Mouse (Mus musculus) adrenal gland, postnatal 36 days (tissue): ENCODE data around the gene Rexo1. TPM values are rescaled to one million over a fixed set of nuclear protein-coding genes. Genes with fewer than 3 reads are reported as not detected.
A peak's percentile ranks its signal among the peaks of the same experiment; 100 is the strongest.

Experiments
- DNase-seq, 2 experiments: peaks; one replicate each; pipeline ENCODE4 v3.0.0; 2021; ENCODE audit warnings: mixed read lengths in 1 of 2
- total RNA-seq, 2 experiments: library from RNA; stranded (reverse); gene quantifications; 2 replicates each; pipeline ENCODE4 v1.2.3; 2021

Rexo1 gene
- total RNA-seq, 2 experiments from 2014 or later, result 28.3 to 42.9 TPM

DNA sequence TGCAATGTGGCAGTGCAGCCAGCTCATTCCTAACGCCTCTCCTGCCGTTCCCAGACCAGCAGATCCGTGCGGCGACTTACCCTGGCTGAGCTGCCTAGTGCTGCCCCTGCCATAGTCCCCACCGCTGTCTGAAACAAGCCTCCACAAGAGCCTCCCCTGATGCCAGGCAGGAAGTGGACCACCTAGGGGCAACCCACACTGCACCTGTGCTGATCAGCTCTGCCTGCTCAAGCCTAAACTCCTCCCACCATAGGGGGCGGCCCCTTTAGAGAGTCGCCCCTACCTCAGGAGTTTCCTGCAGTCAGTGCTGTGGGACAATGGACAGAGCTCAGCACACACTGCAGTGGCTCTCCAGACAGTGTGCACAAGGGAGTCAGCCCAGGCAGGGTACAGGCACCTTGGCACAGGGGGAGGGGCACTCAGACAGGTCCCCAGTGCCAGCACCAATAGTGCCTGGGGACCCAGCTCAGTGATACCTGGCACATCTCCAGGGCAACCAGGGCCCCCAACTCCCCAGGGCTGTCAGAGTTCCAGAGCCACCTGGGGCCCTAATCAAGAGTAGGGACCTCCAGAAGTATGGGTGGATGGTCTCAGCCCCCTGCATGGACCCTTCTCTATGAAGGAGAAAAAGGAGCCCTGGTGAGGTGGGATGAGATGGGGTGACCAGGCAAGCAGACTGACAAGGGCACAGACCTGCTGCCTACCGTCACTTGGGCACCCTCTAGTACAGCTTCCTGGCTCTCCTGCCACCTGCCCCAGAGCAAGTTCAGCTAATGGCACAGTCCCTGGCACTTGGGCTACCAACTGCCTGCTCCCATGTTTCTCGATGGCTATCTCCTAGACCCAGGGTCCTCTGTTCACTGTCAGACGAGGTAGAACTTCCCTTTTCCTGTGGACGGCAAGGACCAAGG lies 23.5 kb upstream of the Rexo1 start:
- no peak for DNase-seq

DNA sequence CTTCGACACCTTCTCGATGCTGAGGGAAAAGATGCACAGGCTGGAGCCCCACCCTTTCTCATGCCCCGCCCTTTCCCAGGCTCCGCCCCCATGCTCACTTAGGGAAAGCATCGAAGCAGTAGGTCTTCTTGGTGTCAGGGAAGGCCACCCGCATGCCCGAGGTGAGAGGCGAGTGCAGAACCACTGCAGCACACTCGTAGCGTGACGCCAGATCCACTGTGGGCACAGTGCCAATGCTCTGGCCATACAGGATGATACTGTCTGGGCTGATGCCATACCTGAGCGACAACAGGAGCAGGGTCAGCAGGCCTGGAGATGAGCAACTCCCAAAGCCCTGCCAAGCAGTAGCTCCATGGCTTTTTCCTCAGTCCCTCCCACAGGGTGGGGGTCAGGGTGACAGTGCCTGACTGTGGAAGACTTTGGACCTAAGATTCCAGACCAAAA lies 22.7 kb upstream of the Rexo1 start:
- peak in 1 of 2 experiments; percentile 34 for DNase-seq

DNA sequence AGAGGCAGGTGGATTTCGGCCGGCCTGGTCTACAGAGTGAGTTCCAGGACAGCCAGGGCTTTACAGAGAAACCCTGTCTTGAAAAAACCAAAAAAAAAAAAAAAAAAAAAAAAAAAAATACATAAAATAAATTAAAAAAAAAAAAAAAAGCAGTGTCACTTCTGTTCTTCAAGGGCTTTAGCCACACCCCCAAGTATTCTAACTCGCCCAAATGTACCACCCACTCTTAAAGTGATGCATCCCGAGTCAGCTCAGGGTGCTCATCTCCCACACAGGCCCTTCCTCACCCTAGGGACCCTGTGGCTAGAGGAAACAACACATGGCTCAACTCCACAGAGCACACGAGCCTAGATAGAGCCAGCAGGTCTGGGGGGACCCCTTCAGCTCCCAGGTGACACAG lies 21.7 kb upstream of the Rexo1 start:
- DNase-seq, result no peak

GRCm38 (mm10) chr10:80578911-80579310 lies 17.6 kb upstream of the Rexo1 start:
- peak; percentile 59 to 71 for DNase-seq

GRCm38 (mm10) chr10:80578131-80578750 lies 16.9 kb upstream of the Rexo1 start:
- DNase-seq, result peak; percentile 88 to 92

GRCm38 (mm10) chr10:80577195-80578130 lies 16.1 kb upstream of the Rexo1 start, which contains the start of gene Klf16:
Klf16 (minus strand) TSS chr10:80577321.
- DNase-seq, result peak; percentile 100

- peak; percentile 72 to 85 for DNase-seq
Measured at GRCm38 (mm10) chr10:80576351-80577194, 15.2 kb upstream of the Rexo1 start.

DNA sequence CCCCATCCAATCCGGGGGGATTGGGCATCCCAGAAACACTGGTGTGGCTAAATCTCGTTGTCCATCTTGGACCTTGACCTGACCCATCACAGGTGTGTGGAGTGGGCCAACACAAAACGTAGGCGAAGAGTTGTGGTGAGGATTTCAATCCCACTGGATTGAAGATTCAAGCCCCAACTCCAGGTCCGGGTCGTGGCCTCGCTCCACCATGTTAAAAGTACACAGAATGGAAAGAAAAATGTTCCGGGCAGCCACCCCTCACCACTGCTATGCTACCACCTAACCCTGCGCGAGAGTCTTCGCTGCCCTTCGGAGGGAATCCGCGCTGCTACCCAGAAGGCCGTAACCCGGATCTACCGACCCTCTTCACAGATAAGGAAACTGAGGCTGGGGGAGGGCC lies 14.6 kb upstream of the Rexo1 start:
- no peak for DNase-seq

GRCm38 (mm10) chr10:80574896-80575295 lies 13.5 kb upstream of the Rexo1 start:
- no peak for DNase-seq

DNA sequence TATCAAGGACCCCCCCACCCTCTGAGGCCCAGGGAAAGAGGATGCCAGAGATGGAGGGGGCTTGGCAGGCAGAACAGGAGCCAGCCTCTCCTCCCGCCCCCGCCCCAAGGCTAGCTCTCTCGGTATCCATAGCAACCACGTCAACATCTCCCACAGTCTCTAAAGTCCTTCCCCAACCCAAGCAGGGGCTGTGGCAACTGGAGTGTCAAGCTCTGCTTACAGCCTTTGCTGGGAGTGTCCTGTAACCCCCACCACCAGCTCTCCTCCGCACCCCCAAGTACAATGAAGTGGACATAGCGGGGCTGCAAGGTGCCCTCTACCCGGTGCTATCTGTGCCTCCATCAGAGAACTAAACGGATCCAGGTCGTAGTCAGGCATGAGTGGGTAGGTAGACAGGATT lies 12.6 kb upstream of the Rexo1 start:
- DNase-seq, result no peak

DNA sequence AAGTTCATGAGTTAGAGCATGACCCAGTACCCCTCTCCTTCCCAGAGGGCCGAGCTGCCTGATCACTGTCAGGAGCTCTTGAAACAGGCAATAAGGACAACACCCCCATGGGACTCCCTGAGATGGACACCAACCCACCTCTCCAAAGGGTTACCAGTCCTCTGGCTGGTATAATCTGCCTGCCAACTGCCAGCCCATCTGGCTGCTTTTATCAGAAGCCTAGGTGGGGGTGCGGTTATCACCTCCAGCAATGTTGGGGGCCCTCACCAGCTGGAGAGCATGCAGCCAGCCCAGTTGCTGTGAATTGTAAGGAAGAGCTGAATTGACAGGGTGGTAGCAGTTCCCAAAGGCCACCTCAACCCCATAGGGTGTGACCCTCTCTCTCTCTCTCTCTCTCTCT lies 11.1 kb upstream of the Rexo1 start:
- no peak for DNase-seq

- DNase-seq, result no peak
Measured at GRCm38 (mm10) chr10:80570871-80571836, 9.8 kb upstream of the Rexo1 start.

DNA sequence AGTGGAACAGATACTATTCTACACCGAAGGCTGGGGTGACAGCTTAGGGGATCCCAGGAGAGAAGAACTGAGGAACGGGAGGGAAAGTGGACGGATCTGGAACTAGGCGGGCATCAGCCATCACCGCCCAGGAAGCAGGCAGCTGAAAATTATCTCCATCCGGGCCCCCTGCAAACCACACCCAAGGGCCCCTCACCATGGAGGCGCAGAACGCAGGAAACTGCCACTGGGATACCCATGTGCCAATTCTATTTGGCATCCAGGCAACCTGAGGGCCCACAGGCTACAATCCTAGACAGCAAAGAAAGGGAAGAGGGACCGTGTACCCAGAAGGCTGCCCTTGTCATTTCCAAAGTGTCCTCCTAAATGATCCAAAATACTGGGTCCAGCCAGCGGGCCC lies 9.1 kb upstream of the Rexo1 start:
- no peak for DNase-seq

DNA sequence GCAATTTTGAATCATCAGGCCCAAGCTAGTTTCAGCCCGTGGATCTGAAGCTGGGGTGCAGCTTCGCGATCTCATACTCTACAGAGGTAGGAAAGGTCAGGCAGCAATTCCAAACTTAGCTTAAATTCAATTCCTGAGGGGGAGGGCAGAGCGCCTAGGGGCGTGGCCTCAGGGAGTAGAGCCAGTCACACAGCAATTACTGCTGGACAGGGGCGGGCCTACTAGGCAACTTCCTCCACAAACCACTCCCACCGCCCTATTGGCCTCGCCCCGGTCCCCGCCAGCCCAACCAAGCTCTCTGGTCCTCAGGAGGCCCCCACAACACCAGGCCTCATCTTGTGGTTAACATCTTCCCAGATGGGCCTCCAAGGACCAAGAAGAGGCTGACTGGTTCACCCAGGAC lies 8.3 kb upstream of the Rexo1 start:
- DNase-seq, result peak; percentile 63 to 84

DNA sequence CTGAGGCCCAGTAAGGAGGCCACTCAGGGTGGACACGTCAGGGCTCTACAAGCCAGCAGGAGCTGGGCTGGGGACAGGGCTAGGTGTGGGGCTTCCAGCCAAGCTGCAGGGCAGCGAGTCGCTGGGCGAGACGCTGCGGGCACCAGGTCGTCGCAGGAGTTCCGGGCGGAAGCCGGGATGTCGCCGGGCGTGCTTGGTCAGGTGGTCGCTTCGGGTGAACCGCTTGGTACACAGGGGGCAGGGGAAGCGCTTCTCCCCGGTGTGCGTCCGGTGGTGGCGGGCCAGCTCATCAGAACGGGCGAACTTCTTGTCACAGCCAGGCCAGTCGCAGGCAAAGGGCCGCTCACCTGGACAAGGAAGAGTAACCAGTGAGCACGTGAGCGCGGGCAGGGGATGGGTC lies 7.5 kb upstream of the Rexo1 start:
- DNase-seq, result no peak

DNA sequence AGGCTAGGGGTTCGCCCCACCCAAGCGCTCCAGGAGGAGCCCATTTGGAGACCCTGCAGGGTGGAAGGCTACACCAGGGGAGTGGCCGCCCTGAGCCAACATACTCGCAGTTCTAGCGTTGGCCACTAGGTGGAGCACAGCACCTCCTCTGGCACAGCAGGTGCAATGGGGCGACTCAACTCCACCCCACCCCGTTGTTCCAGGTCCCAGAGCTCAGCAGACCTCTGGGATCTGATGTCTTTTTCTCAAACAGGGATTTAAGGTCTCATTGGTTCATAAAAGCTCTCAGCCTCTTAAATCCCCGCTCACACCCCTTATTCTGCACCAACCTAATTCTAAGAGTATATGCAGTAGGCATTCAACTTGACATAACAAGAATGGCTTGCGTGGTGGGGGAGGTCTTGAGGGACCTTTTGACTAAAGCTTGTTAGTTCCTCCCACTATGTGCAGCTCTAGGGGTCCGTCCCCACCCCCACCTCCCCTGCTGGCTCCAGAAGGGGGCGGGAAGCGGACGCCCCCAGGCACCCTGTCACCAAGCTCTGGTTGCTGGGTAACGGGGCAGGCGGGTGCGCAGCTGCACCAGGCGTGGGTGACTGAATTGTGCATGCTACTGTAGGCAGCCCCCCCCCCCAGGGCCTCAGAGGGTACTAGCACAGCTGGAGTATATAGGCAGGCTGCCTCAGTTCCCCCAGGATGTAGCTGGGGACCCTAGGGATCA lies 5.2 kb upstream of the Rexo1 start:
- DNase-seq, result peak; percentile 86 to 89

- DNase-seq, result no peak
Measured at GRCm38 (mm10) chr10:80560621-80561020, 739 bp downstream of the Rexo1 start.

GRCm38 (mm10) chr10:80559431-80559830 lies 1.9 kb downstream of the Rexo1 start:
- no peak for DNase-seq

DNA sequence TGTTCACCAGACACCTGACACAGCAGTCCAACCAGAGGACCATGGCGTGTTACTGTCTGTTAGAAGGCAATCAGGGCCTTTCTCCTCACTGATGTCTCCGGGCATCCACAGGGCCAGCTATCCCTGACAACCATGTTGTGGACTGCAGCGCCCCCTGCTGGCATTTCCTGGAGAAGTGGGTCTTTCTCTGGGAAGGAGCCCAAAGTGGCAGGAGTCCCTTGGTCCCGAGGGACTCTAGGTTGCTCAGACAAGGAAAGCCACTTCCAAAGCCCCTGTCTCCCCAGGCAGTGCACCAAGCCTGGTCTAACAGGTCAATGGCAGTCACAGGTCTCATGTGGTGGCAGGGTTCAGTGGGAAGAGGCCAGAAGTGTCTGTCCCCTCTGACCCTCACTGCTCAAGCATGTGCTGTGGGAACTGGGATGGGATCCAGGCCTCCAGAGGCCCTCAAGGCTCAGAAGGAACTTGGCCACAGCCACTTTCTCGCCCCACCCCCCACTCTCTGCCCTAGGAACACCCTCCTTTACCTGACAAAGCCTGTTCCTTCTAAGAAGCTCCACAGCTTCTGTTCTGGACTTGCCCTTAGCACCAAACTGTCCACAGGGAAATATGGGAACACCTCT lies 3.9 kb downstream of the Rexo1 start:
- peak; percentile 91 to 92 for DNase-seq
